Mouse (Mus musculus) mouse embryonic stem cell (cell line): Measurements from ENCODE around the gene Pald1.

ENCODE experiments used
- in situ Hi-C, 2 experiments: fragments of 300-500 bp; cut with MboI; formaldehyde crosslinking; loops; 1 replicate in 1 of 2; 3 replicates in 1 of 2; pipeline ENCODE4 v1.14.3; 2019 to 2020; ENCODE audit warnings: low sequenced_read_pairs in 2 of 2, low pct_unique_long_range_greater_than_20kb in 1 of 2, mixed read lengths in 1 of 2; ENCODE audit not compliant: unreplicated experiment in 1 of 2

Gene Pald1

GRCm38 (mm10) chr10:61378698-61379097 lies 4.6 kb downstream of the Pald1 start:
- in situ Hi-C loops = no loop called here

GRCm38 (mm10) chr10:61378050-61378449 lies 5.3 kb downstream of the Pald1 start:
- in situ Hi-C loops = no loop called here

GRCm38 (mm10) chr10:61374771-61375481 lies 8.4 kb downstream of the Pald1 start:
- in situ Hi-C loops = no loop called here

GRCm38 (mm10) chr10:61374076-61374475 lies 9.3 kb downstream of the Pald1 start:
- in situ Hi-C loops = no loop called here

- in situ Hi-C loops = no loop called here
Measured at GRCm38 (mm10) chr10:61372585-61372923, 10.8 kb downstream of the Pald1 start.

GRCm38 (mm10) chr10:61371884-61372584 lies 11.3 kb downstream of the Pald1 start:
- in situ Hi-C loops = no loop called here

- in situ Hi-C loops = no loop called here
Measured at GRCm38 (mm10) chr10:61370273-61370979, 12.9 kb downstream of the Pald1 start.

GRCm38 (mm10) chr10:61369755-61370154 lies 13.6 kb downstream of the Pald1 start:
- in situ Hi-C loops = no loop called here

GRCm38 (mm10) chr10:61365902-61366301 lies 17.4 kb downstream of the Pald1 start:
- in situ Hi-C loops = no loop called here

GRCm38 (mm10) chr10:61364431-61364830 lies 18.9 kb downstream of the Pald1 start:
- in situ Hi-C loops = no loop called here

- in situ Hi-C loops = no loop called here
Measured at GRCm38 (mm10) chr10:61362992-61363391, 20.3 kb downstream of the Pald1 start.

GRCm38 (mm10) chr10:61362483-61362882 lies 20.8 kb downstream of the Pald1 start:
- in situ Hi-C loops = no loop called here

GRCm38 (mm10) chr10:61360667-61361066 lies 22.7 kb downstream of the Pald1 start:
- in situ Hi-C loops = no loop called here

GRCm38 (mm10) chr10:61359411-61359810 lies 23.9 kb downstream of the Pald1 start:
- in situ Hi-C loops = no loop called here

- in situ Hi-C loops = no loop called here
Measured at GRCm38 (mm10) chr10:61357658-61358057, 25.7 kb downstream of the Pald1 start.

- in situ Hi-C loops = no loop called here
Measured at GRCm38 (mm10) chr10:61356568-61356967, 26.8 kb downstream of the Pald1 start.

- in situ Hi-C loops = no loop called here
Measured at GRCm38 (mm10) chr10:61356095-61356494, 27.2 kb downstream of the Pald1 start.

- in situ Hi-C loops = no loop called here
Measured at GRCm38 (mm10) chr10:61355611-61356010, 27.7 kb downstream of the Pald1 start.

GRCm38 (mm10) chr10:61351216-61351615 lies 32.1 kb downstream of the Pald1 start:
- in situ Hi-C loops = no loop called here
